Mouse (Mus musculus): Measurements from ENCODE around the gene Cldn34c1.
"Not testable (repeated sequence)": the region's sequence is repeated elsewhere in the genome, so short reads cannot be mapped to it uniquely, and the experiment has no call there.

Gene Cldn34c1

GRCm38 (mm10) chrX:123103291-123104260 is at the start of gene Cldn34c1:
Gene Cldn34c1 (plus strand): TSS chrX:123103495.
- peak; percentile 83 for DNase-seq

- DNase-seq, result no peak
These were observed 15.9 kb upstream of the Cldn34c1 start for GRCm38 (mm10) chrX:123087441-123087840.

- DNase-seq, result not testable (repeated sequence)
These were observed 489 bp upstream of the Cldn34c1 start for GRCm38 (mm10) chrX:123102806-123103205.

- DNase-seq, result not testable (repeated sequence)
These were observed 1.4 kb downstream of the Cldn34c1 start for GRCm38 (mm10) chrX:123104692-123105091.

GRCm38 (mm10) chrX:123222381-123222780 is 119.1 kb downstream of the Cldn34c1 start, which contains the start of gene Srsx:
Gene Srsx (minus strand): TSS chrX:123222481.
- not testable (repeated sequence) for DNase-seq

Measured in thymus, postnatal 14 days (tissue).